Mouse (Mus musculus): ENCODE measurements at regions not wholly inside any gene's neighbourhood (a gene's known extent, or its start where the extent isn't known, plus 50 kb on each side); places are given as distances from the start of the nearest gene placed in this dataset.

DNA sequence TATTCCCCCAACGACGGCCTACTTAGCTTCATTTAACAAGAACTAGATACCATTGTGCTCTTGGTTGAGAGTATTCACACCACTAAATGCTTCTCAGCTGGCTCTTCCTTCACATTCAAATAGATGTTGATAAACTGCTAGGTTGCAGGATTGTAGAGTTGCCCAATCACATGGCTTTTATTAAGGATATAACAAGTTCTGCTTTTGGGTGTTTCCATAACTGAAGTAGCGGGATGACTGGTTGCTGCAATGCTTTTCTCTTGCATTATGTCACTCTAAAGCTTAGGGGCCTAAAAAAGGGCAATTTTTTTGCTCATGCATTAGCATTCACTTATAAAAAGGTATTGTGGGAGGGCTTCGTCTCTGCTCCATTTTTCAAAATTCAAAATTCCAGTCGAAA, 641.9 kb downstream of the Robo2 start:
- TF ChIP-seq POLR2A (IDR thresholded peaks at IDR 0.05; ENCODE audit: extremely low read depth, insufficient read depth, low read length) = no peak
- no peak for TF ChIP-seq CTCF (IDR thresholded peaks at IDR 0.05; ENCODE audit: extremely low read depth, insufficient read depth, low read length)

Data from cortical plate, adult 2 months (tissue).